Mouse (Mus musculus): Measurements from ENCODE around the gene Tpst2.

Gene Tpst2

GRCm38 (mm10) chr5:112276267-112276873 lies at the start of gene Tpst2:
Tpst2 (plus strand) TSS chr5:112276691.
- DNase-seq (ENCODE audit: low read depth), result peak; percentile 100

DNA sequence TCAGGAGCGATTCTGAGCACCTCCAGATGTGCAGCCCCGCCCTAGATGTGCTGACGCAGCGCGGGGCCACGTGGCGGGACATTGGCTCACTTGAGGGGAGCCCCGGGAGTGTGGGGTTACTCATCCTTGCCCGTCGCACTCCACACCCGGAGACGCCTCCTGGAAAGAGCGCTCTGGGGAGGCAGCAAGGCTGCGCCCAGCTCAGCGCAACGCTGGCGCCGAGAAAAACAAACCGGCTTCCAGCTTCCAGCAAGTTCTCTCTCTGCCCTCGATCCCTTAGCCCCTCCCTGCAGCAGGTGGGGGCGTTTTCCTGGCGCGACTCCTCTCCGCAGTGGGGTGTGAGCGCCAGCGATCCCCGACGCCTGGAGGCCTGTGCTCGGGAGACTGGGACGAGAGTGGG lies 49.1 kb upstream of the Tpst2 start:
- peak; percentile 54 for DNase-seq (ENCODE audit: low read depth)

DNA sequence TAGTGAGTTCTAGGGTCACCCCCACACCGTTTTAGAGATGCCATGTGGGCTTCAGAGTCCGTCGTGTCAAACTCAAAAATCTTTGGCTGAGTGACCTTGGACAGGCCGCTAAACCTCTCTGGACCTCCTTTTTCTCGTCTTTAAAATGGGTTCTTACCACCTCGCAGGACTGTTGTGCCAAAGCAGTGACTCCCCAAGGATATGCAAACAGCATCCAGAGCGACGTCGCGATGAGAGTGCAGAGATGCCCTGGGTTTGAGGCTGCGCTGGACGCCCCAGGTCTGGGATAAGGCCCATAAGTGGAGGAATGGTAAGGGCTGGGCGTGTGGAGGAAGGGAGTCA lies 48.6 kb upstream of the Tpst2 start:
- no peak for DNase-seq (ENCODE audit: low read depth)

- DNase-seq (ENCODE audit: low read depth), result no peak
Measured at GRCm38 (mm10) chr5:112228240-112229076, 48.0 kb upstream of the Tpst2 start.

- DNase-seq (ENCODE audit: low read depth), result no peak
Measured at GRCm38 (mm10) chr5:112235806-112236205, 40.7 kb upstream of the Tpst2 start.

- no peak for DNase-seq (ENCODE audit: low read depth)
Measured at GRCm38 (mm10) chr5:112236631-112237030, 39.9 kb upstream of the Tpst2 start.

DNA sequence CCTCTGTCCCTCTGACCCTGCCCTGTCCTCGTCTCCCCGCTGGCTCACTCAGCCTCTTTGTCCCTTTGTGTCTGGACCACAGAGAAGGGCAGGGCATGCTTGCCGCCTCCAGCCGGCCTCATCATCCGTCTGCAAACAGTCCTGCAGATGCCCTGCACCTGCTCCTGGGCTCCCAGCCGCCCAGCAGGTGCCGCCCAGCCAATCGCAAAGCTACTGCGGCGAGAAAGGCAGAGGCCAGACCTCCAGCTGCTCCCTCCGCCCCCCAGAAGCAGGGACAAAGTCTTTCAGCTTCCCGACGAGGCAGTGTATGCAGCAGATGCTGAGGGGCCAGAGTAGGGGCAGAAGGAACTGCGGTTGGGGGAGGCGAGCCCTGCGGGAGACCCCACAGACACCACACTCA lies 39.1 kb upstream of the Tpst2 start:
- no peak for DNase-seq (ENCODE audit: low read depth)

GRCm38 (mm10) chr5:112237866-112238570 lies 38.5 kb upstream of the Tpst2 start:
- DNase-seq (ENCODE audit: low read depth), result no peak

DNA sequence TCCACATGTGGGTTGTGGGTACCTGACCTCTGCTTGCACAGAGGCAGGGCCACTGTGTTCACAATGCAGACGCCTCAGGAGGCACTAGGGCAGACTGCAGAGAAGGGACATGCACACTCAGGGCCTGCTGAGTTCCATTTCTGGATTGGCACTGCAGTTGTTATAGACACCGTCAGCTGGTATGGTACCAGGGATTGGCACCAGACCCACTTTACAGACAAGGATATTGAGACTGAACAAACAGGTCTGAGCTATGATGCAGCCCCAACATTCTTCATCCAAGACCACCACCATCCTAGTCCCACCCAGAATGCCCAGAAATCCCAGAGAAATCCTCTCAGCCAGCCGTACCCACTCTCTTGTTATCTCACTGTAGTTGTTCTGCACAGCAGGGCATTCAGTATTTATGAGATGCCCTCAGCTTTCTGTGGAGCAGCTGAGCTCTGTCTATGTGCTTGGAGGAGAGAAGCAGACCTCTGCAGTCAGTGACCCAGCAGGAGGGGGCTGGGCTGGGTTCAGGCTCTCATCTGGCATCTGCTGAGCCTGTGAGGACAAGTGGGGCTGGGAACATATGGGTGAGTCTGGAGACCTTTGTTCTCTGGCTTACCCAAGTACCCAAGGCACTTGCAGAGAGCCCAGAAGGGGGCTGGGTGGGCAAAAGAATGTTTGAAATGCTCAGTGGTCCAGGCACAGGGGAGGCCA lies 37.6 kb upstream of the Tpst2 start:
- no peak for DNase-seq (ENCODE audit: low read depth)

DNA sequence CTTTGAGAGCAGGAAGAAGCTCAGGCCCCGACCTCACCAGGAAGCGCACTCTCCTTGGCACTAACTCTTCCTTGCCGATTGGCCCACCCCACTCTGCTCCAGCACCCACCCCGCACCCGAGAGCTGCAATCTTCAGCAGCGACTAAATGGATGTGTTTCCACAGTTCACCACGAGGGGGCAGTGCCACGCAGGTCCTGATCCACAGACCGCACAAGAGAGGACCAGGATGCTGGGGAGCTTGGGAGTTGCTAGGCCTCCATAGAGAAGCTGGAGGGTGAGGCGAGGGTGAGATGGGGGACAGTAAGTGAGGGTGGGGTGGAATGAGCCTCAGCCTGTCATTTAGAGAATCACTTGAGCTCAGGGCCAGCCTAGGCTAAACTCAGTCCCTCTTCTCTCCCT lies 35.7 kb upstream of the Tpst2 start:
- DNase-seq (ENCODE audit: low read depth), result peak; percentile 93

DNA sequence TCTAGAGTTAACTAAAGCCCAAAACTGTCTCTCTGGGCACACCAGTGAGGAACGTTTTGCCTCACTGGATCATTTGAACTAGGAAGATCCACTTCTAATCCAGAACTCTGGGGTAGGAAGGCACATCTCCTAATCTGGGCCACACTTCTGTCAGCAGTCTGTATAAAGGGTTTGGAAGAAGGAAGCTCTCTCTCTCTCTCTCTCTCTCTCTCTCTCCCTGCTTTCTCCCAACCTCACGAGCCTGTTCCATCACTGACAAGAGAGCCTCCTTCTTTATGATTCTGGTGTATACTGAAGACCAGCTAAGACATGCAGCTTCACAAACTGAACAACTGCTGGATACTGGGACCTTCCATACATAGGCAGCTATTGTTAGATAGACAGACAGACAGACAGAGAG lies 34.6 kb upstream of the Tpst2 start:
- DNase-seq (ENCODE audit: low read depth), result no peak

DNA sequence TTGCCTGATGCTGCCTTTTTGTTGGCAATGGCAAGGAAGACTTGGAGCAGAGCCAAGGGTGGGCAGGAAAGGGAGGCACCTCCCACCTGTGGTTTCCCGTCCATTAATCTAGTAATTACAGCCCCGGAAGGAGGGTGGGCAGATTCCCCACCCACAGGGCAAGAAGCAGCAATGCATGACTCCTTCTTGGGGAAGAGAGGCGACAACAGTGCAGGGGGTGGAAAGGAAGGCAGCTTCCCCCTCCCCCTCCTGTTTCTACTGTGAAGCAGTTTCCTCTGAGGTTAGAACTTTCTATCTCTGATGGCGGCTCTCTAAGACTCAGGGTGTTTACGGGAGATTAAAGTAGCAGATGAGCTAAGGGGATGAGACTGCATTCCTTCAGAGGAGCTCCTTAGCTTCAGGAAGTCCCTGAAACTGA lies 34.1 kb upstream of the Tpst2 start:
- peak; percentile 85 for DNase-seq (ENCODE audit: low read depth)

DNA sequence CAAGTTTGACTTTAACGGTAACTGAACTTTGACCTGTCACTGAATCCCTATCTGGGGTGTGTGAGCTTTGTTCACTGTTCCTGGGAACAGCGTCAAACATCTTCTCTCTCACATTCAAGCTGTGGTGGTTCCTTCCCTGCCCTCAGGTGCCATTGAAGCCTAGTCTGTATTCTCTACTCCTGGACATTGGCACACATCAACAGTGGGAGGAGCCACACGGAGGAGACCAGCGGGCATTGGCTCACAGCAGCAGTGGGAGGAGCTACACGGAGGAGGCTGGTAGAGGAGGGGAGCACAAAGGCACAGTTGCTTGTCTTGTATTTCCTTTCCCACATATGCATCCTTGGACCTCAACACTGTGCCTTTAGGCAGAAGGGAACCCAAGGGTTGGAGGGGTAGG lies 33.5 kb upstream of the Tpst2 start:
- DNase-seq (ENCODE audit: low read depth), result no peak

GRCm38 (mm10) chr5:112243539-112244274 lies 32.8 kb upstream of the Tpst2 start:
- no peak for DNase-seq (ENCODE audit: low read depth)

- DNase-seq (ENCODE audit: low read depth), result no peak
Measured at GRCm38 (mm10) chr5:112244275-112244562, 32.3 kb upstream of the Tpst2 start.

DNA sequence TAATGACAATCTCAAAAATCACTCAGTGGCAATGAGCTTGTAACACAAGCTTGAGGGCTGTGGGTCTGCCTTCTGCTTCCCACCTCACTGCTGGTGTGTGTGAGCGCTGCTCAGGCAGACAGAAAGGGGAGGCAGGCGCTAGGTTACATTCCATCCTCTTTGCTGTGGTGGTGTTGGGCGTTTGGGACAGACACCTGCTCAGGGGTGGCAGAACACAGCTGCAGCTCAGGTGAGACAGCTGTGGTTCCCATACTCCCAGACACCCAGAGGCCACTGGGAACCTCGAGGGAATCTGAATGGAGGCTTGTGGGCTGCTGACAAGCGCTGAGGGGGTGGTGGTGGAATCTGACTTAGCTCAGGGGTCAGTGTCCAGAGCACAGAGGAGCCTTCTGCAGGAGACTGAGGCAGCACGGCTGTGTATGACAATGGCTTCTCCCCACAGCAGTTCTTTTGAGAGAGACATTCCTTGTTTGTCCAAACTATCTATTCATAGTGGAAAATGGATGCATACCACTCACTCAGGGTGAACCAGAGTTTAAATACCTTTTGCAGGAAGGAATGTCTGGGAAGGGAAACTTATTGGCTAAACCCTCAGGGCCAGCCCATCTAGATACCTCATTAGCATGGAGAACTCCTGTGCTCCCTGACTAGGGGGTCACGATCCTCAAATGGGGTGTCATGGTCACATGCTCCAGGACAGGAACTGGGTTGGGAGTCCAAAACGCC lies 31.4 kb upstream of the Tpst2 start:
- DNase-seq (ENCODE audit: low read depth), result no peak

GRCm38 (mm10) chr5:112247399-112247798 lies 29.1 kb upstream of the Tpst2 start:
- no peak for DNase-seq (ENCODE audit: low read depth)

DNA sequence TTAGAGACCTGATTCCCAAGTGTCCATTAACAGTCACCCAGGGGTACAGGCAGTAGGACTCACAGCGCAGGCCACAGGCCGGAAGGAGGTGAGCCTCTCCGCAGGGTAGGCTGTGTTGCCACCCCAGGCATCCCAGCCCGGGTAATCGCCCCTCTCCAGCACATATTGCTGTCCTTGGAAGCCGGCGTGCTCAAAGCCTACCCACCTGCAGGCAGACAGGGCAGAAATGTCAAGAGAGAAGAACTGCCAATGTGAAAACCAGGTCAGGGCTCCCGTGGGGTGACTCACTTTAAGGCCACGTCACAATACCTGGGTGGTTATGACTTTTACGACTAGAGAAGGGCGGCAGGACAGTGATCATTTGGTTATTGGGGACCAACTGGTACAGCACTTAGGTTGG lies 27.4 kb upstream of the Tpst2 start:
- no peak for DNase-seq (ENCODE audit: low read depth)

DNA sequence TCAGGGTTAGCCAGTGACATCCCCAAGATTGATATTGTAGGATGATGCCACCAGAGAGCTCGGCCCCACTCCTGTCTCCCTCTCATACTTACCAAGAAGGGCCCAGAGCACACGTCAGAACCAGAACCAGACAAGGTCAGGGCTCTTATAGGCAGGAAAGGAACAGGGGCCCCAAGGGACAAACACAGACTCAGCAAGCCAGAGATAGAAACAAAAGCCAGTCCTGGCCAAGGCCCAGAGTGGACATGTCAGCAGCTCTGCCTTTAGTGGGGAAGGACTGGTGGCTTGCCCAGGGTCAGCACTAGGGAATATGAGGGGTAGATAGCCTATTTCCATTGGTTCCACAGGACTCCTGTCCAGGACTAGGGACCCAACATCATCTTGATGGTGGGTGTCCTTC lies 24.1 kb upstream of the Tpst2 start, which contains the start of gene Cryba4:
TSS of gene Cryba4 (minus strand) at position 119 of the 400 bp plus-strand sequence.
- DNase-seq (ENCODE audit: low read depth), result no peak

- DNase-seq (ENCODE audit: low read depth), result peak; percentile 76
Measured at GRCm38 (mm10) chr5:112253169-112253568, 23.3 kb upstream of the Tpst2 start.

DNA sequence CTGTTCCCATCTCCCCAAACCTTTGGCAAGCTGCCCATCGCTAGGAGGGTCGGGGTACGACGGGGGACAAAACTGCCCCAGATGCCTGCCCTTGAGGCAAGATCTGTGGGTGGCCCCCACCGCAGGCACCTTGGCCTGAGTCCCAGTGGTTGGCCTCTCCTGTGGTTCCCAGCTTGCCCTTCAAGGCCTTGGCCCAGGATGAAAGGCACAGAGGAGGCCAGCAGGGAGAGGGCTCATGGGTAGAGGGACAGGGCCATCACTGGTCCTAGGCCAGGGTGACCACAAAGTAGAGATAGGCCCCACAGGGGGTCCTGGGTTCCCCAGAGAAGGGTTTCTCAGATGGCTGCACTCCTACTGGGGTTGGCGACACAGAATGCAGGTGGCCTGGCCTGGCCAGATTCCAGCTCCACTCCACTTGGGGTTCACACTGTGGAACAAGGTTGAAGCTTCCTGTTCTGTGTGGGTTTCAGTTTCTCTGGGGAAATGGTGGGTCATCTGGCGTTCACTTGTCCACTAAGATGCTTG lies 22.1 kb upstream of the Tpst2 start:
- no peak for DNase-seq (ENCODE audit: low read depth)

All from induced T-regulatory cell, adult 2 months (primary cell).